Mouse (Mus musculus) kidney, adult 2 months (tissue): ENCODE results near the gene Nav1.

Source experiments
- CTCF ChIP-seq: fragments of 200-500 bp; conservative IDR thresholded peaks from 2 replicates; pipeline ENCODE4 v1.5.1; 2011; ENCODE audit warnings: low read depth, mild to moderate bottlenecking, control low read depth, low read length, moderate library complexity, mixed read lengths; ENCODE audit not compliant: insufficient read depth, insufficient read length
- POLR2A ChIP-seq: fragments of 200-500 bp; IDR thresholded peaks from one replicate; pipeline ENCODE4 v1.6.1; 2011; ENCODE audit warnings: low read depth, low read length, control low read depth

DNA sequence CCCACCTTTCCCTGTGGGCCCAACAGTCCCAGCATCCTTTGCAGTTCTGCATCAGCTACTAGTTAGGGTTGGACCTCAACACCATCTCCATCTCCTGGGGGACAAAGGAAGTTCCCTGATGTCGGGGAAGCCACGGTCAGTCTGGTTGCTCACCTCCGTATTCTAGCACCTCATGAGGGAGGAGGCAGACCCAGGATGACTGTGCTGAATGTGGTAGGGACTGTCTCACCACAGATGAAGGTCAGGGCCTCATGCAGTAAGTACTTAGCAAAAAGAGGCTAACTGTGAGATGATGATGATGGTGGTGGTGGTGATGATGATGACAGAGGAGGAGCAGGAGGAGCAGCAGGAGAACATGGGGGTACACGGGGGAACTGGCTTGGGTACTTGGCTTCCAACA lies 73.0 kb downstream of the Nav1 start:
- TF ChIP-seq POLR2A = no peak
- TF ChIP-seq CTCF = no peak
